Mouse (Mus musculus): ENCODE measurements around the gene Carnmt1. TPM values are rescaled to one million over a fixed set of nuclear protein-coding genes. Genes with fewer than 3 reads are reported as not detected.
A peak's percentile ranks its signal among the peaks of the same experiment; 100 is the strongest.

Gene Carnmt1
- polyA plus RNA-seq, 1 experiment from 2014 or later: 26.5 TPM

- 29% methylated on average over 7 of the region's 7 CpGs for WGBS (ENCODE audit: insufficient replicate concordance)
- Histone ChIP-seq H3K4me1 (ENCODE audit: control insufficient read depth, insufficient read depth, low read length) (peaks cover 2% of the 10 kb centered on the region; the same call in 1 of the 2 replicates), H3K27ac (ENCODE audit: low read depth, low read length) (no peak overlapping the region), H3K4me3 (ENCODE audit: low read depth, low read length) (no peak overlapping the region), H3K9ac (ENCODE audit: low read depth, low read length) (no peak overlapping the region), H3K36me3 (ENCODE audit: control insufficient read depth, insufficient read depth, low read length) (no peaks in the 10 kb centered on the region), H3K27me3 (ENCODE audit: control insufficient read depth, insufficient read depth, low read length) (peaks cover 6% of the 10 kb centered on the region), H3K4me2 (peak overlapping the region; percentile 19), H3K9me3 (replicated peaks; ENCODE audit: control insufficient read depth, low read length) (no peaks in the 10 kb centered on the region)
- ATAC-seq (replicated peaks; ENCODE audit: insufficient number of reproducible peaks, low FRiP score, low TSS enrichment): no peak
Observed at GRCm38 (mm10) chr19:18731077-18731476, 60.5 kb downstream of the Carnmt1 start.

DNA sequence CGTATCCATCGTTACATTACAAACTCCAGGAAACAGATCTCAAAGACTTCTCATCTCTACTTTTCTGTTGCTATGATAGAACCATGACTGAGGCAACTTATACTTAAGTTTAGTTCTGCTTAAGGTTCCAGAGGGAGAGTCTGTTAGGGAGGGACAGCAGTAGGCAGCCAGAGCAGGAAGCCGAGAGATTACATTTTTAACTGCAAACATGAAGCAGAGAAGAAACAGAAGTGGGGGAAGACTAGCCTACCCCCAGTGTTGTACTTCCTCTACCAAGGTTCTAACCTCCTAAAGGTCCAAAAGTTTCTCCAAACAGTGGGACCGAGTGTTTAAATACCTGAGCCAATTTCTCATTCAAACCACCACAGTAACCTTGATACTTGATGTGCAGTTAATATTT lies 65.3 kb downstream of the Carnmt1 start:
- Histone ChIP-seq H3K27ac (ENCODE audit: low read depth, low read length) (no peak overlapping the region), H3K9me3 (replicated peaks; ENCODE audit: control insufficient read depth, low read length) (no peaks in the 10 kb centered on the region), H3K27me3 (ENCODE audit: control insufficient read depth, insufficient read depth, low read length) (peaks cover 6% of the 10 kb centered on the region), H3K4me2 (no peak overlapping the region), H3K4me3 (ENCODE audit: low read depth, low read length) (no peak overlapping the region), H3K36me3 (ENCODE audit: control insufficient read depth, insufficient read depth, low read length) (no peaks in the 10 kb centered on the region), H3K4me1 (ENCODE audit: control insufficient read depth, insufficient read depth, low read length) (no peaks in the 10 kb centered on the region), H3K9ac (ENCODE audit: low read depth, low read length) (no peak overlapping the region)
- no peak for ATAC-seq (replicated peaks; ENCODE audit: insufficient number of reproducible peaks, low FRiP score, low TSS enrichment)
- 82% methylated on average over 4 of the region's 4 CpGs for WGBS (ENCODE audit: insufficient replicate concordance)

- WGBS (ENCODE audit: insufficient replicate concordance): 78% methylated on average over 7 of the region's 7 CpGs
- no peak for ATAC-seq (replicated peaks; ENCODE audit: insufficient number of reproducible peaks, low FRiP score, low TSS enrichment)
- Histone ChIP-seq H3K27me3 (ENCODE audit: control insufficient read depth, insufficient read depth, low read length) (peaks cover 2% of the 10 kb centered on the region; the same call in 1 of the 2 replicates), H3K9ac (ENCODE audit: low read depth, low read length) (no peak overlapping the region), H3K4me3 (ENCODE audit: low read depth, low read length) (no peak overlapping the region), H3K36me3 (ENCODE audit: control insufficient read depth, insufficient read depth, low read length) (no peaks in the 10 kb centered on the region), H3K9me3 (replicated peaks; ENCODE audit: control insufficient read depth, low read length) (no peaks in the 10 kb centered on the region), H3K4me2 (no peak overlapping the region), H3K4me1 (ENCODE audit: control insufficient read depth, insufficient read depth, low read length) (no peaks in the 10 kb centered on the region), H3K27ac (ENCODE audit: low read depth, low read length) (no peak overlapping the region)
Observed at GRCm38 (mm10) chr19:18739146-18739545, 68.6 kb downstream of the Carnmt1 start.

- H3K4me3 ChIP-seq (ENCODE audit: low read depth, low read length): no peak overlapping the region
- WGBS (ENCODE audit: insufficient replicate concordance): 84% methylated on average over 5 of the region's 5 CpGs
Observed at GRCm38 (mm10) chr19:18743946-18744345, 73.4 kb downstream of the Carnmt1 start.

GRCm38 (mm10) chr19:18746576-18747340 lies 76.2 kb downstream of the Carnmt1 start:
- Histone ChIP-seq H3K27ac (ENCODE audit: low read depth, low read length) (no peak overlapping the region), H3K9ac (ENCODE audit: low read depth, low read length) (no peak overlapping the region), H3K4me2 (no peak overlapping the region), H3K27me3 (ENCODE audit: control insufficient read depth, insufficient read depth, low read length) (peaks cover 13% of the 10 kb centered on the region; the same call in 1 of the 2 replicates), H3K36me3 (ENCODE audit: control insufficient read depth, insufficient read depth, low read length) (no peaks in the 10 kb centered on the region), H3K4me1 (ENCODE audit: control insufficient read depth, insufficient read depth, low read length) (no peaks in the 10 kb centered on the region), H3K4me3 (ENCODE audit: low read depth, low read length) (no peak overlapping the region), H3K9me3 (replicated peaks; ENCODE audit: control insufficient read depth, low read length) (no peaks in the 10 kb centered on the region)
- WGBS (ENCODE audit: insufficient replicate concordance): 87% methylated on average over 5 of the region's 5 CpGs
- ATAC-seq (replicated peaks; ENCODE audit: insufficient number of reproducible peaks, low FRiP score, low TSS enrichment): no peak

More at GRCm38 (mm10) chr19:18743946-18744345, 73.4 kb downstream of the Carnmt1 start:
- ATAC-seq (replicated peaks; ENCODE audit: insufficient number of reproducible peaks, low FRiP score, low TSS enrichment): no peak
- no peak overlapping the region for H3K27ac ChIP-seq (ENCODE audit: low read depth, low read length)
- H3K9me3 ChIP-seq (replicated peaks; ENCODE audit: control insufficient read depth, low read length): no peaks in the 10 kb centered on the region
- H3K9ac ChIP-seq (ENCODE audit: low read depth, low read length): no peak overlapping the region
- H3K4me1 ChIP-seq (ENCODE audit: control insufficient read depth, insufficient read depth, low read length): no peaks in the 10 kb centered on the region
- H3K36me3 ChIP-seq (ENCODE audit: control insufficient read depth, insufficient read depth, low read length): no peaks in the 10 kb centered on the region
- no peak overlapping the region for H3K4me2 ChIP-seq
- H3K27me3 ChIP-seq (ENCODE audit: control insufficient read depth, insufficient read depth, low read length): 0 out of 2 replicates have a peak, but pooled peaks cover 3% of the 10 kb centered on the region

GRCm38 (mm10) chr19:18747379-18747778 lies 76.8 kb downstream of the Carnmt1 start:
- no peaks in the 10 kb centered on the region for H3K9me3 ChIP-seq (replicated peaks; ENCODE audit: control insufficient read depth, low read length)
- no peak for ATAC-seq (replicated peaks; ENCODE audit: insufficient number of reproducible peaks, low FRiP score, low TSS enrichment)
- H3K27ac ChIP-seq (ENCODE audit: low read depth, low read length): no peak overlapping the region
- H3K36me3 ChIP-seq (ENCODE audit: control insufficient read depth, insufficient read depth, low read length): no peaks in the 10 kb centered on the region
- no peak overlapping the region for H3K9ac ChIP-seq (ENCODE audit: low read depth, low read length)
- 80% methylated on average over 4 of the region's 4 CpGs for WGBS (ENCODE audit: insufficient replicate concordance)
- no peak overlapping the region for H3K4me3 ChIP-seq (ENCODE audit: low read depth, low read length)
- H3K4me1 ChIP-seq (ENCODE audit: control insufficient read depth, insufficient read depth, low read length): no peaks in the 10 kb centered on the region
- H3K4me2 ChIP-seq: no peak overlapping the region
- peaks cover 13% of the 10 kb centered on the region; the same call in 1 of the 2 replicates for H3K27me3 ChIP-seq (ENCODE audit: control insufficient read depth, insufficient read depth, low read length)

DNA sequence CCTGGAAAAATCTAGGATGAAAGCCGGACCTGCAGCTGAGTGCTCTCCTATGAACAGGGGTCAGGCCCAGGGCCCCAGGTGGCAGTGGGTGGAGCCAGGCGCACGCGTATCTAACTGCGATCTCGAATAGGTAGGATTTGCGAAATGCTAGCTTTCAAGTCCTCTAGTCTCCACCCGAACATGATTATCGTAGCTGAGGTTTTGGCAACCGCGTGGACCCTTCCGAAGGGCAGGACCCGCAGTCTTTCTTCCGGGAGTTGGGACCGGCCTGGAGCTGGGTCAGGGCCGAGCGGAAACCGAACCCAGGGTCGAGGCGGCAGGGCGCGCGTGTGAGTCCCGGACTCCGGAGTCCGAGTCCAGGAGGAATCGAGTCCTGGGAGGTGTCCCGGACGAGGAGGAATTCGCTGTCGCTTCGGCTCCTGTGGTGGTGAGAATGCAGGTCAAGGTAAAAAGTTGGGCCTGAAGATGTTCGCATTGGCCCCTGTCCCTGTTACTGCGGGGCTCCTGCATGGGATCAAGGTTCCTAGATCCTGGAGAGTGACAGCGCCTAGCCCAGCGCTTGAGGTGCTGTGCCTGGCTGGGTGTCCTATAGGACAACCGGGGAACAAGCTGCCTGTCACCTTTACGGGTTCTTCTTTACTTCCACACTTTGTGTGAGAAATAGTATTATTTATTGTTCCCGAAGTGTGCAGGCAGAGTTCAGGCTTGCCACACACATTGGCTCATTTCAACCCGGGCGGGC lies 79.2 kb downstream of the Carnmt1 start, which contains the start of gene Trpm6:
Trpm6 (plus strand) TSS at position 386 of the 742 bp plus-strand sequence.
- no peaks in the 10 kb centered on the region for H3K9me3 ChIP-seq (replicated peaks; ENCODE audit: control insufficient read depth, low read length)
- no peak for ATAC-seq (replicated peaks; ENCODE audit: insufficient number of reproducible peaks, low FRiP score, low TSS enrichment)
- no peaks in the 10 kb centered on the region for H3K4me1 ChIP-seq (ENCODE audit: control insufficient read depth, insufficient read depth, low read length)
- peaks cover 13% of the 10 kb centered on the region; the same call in 1 of the 2 replicates for H3K27me3 ChIP-seq (ENCODE audit: control insufficient read depth, insufficient read depth, low read length)
- H3K27ac ChIP-seq (ENCODE audit: low read depth, low read length): no peak within 1 kb of the TSS
- peak within 1 kb of the TSS; percentile 73 for H3K4me2 ChIP-seq
- 5% methylated on average over 41 of the region's 41 CpGs for WGBS (ENCODE audit: insufficient replicate concordance)
- peak within 1 kb of the TSS; percentile 47 for H3K4me3 ChIP-seq (ENCODE audit: low read depth, low read length)
- no peaks in the 10 kb centered on the region for H3K36me3 ChIP-seq (ENCODE audit: control insufficient read depth, insufficient read depth, low read length)
- 0 out of 2 replicates have a peak within 1 kb of the TSS, but pooled peaks have one; percentile 17 for H3K9ac ChIP-seq (ENCODE audit: low read depth, low read length)

Measured in heart, embryonic 11.5 days (tissue).